Mouse (Mus musculus) retina, adult 2 months (tissue): ENCODE measurements around the gene Grm7.

ENCODE experiments used
- DNase-seq: peaks from one replicate; pipeline ENCODE4 v3.0.0-alpha.2; 2012; ENCODE audit warnings: low read depth, low spot score

The Grm7 gene

DNA sequence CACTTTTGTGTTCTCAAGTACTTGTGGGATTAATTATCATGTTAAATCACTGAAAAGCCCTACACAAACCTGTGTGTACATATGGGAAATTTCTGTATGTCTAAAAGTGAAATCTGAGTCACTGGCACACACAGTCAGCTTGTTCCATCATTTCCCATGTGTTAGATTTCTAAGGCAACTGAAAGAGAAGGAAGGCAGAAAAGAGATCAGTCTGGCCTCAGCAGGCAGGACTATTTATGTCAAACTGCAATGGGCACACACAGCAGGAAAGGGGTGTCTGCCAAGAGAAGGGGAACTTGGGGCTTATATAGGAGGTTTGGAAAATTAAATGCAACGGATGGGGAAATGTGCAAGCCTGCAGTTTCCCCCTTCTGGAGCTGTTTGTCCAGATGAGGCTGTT lies 913.2 kb downstream of the Grm7 start:
- no peak for DNase-seq

DNA sequence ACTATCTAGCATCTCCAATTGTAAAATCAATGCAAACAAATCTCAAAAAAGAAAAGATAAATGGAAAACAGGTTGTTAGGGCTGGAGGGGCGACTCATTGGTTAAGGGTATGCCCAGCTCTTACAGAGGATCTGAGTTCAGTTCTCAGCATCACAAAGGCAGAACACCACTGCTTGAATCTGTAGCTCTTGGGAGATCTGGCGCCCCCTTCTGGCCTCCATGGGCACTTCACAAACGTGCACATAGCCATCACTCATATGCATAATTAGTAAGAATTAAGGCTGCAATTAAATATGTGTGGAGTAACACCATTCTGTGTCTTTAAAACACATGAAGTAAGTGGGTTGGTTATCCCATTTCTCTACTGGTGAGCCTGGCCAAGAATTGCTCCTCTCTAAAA lies 914.1 kb downstream of the Grm7 start:
- DNase-seq: no peak

DNA sequence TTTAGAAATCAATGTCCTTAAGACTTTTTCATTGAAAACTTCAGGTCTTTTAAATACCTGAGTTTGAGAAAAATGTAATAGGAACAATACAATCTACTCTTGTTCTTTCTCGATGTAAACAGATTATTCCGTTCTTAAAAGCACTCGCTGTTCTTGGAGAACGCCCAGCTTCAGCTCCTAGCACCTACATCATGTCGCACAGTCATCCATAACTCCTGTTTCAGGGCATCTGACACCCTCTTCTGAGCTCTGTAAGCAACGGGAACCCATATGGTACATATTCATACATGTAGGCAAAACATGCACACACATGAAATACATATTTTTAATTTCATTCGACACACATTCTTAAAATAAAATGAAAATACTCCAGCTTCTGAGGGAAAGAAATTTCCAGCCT lies 916.0 kb downstream of the Grm7 start:
- no peak for DNase-seq

DNA sequence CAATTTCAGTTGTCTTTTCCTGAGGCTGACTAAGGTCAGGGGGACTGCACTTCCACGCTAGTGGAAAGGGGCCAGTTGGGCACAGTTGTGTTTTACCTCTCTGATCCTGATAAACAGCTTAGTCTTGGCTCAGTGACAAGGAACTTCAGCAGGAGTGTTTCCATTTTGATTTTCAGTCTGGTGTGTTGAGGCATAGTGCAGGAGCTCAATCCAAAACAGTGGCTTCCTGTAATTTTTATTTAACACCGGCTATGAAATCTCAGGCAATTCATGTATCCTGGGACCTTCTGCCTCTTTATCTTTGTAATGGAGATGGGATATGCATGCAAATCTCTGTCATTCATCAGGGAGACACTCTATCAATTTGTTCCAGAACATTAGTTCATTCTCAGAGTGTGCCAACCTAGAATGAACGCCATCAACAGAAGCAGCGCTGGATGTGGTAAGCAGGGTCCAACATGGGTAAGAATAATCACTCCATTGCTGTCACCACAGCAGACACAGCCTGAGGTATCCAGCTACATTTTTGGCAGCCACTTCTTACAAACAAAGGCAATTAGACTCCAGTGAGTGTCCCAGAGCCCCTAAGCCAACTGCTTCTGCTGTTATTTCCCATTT lies 926.2 kb downstream of the Grm7 start:
- DNase-seq: no peak

DNA sequence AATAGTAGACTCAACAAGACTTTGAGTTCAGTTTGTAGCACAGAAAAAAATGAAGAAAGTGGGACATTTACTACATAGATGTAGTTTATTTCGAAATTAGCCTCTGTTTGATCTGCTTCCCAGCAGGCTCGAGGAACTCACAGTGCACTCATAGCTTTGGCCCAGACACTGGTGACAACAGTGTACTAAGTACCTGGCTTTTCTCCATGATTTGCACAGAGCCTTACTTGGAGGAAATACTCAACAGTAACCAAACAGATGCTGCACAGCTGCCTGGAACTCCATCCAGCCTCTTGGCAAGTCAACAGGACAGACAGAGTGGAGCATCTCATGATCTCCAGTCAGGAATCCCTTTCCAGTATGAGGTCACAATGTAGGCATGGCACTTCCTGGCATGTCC lies 939.5 kb downstream of the Grm7 start:
- no peak for DNase-seq

DNA sequence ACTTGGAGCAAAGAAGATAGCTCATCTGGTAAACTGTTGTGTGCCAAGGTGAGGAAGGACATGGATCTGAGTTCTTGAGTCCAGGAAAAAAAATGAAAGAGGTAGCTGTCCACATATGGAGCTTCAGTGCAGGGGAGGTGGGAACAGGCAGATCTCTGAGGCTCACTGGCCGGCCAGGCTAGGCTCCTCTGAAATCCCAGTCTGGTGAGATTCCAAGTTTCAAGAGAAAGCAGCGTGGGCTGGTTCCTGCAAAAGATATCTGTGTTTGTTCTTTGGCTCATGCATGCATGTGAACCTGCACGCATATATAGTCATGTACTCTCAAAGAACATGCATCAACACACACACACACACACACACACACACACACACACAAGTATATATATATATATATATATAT lies 942.2 kb downstream of the Grm7 start:
- no peak for DNase-seq

DNA sequence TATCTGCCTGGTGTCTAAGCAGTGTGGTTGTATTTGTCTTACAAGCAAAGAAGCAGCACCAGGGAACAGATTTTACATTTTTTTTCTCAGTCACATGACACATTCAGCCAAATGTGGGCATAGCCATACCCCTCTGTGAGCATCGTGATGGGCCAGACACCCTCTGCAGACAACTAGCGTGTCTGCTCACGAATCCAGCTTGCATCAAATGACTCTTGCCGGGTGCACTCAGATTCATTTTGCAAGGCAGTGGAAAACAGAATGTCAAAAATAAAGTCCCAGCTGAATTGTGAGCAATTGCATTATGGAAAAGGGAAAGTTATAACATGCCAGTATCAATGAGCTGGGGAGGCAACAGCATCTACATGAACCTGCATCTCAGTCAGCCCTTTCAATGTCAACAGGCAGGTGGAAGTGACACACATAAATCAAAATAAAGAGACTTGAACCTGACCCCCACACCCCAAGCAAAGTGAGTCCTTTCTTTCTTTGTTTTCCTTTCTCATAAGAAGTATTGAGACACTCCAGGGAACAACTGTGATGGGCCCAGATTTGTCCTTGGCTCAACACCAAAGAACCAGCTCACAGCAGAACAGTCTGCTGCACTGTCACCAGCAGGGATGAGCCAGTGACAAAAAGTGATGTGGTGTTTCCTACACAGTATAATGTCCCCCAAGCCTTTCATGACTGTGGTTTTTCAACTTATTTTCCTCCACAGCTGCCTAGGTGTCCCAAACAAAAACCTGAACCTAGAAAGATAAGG lies 956.7 kb downstream of the Grm7 start:
- DNase-seq: no peak

DNA sequence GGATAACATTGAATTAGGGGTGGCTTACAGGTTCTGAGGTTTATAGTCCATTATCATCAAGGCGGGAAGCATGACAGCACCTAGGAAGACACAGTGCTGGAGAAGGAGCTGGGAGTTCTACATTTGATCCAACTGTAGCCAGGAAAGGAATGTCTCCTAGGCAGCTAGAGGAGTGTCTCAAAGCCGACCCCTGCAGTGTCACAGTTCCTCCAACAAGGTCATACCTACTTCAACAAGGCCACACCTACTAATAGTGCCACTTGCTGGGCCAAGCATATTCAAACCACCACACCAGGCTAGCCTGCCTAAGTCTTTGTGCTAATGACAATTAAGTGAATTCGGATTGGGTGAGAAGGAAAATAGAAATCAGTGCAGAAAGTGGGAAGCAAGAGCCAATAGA lies 965.0 kb downstream of the Grm7 start:
- no peak for DNase-seq

DNA sequence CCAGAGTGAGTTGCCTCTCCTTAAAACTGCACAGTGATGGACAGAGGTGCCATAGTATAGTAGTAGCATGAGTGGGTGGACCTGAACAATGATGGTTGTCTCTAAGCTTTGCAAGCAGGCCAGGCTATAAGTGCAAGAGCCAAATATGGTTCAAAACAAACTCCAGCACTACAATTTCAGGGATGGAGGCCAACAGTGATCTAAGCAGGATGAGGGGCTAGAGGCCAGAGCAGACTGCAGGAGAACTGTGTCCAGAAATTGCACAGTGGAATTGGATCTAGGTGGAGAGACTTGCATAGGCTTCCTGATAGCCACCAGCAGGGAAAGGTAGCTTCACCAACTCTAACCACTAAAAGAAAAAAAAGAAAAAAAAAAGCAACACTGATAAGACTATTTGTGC lies 968.5 kb downstream of the Grm7 start:
- DNase-seq: no peak
